Mouse (Mus musculus): ENCODE data around the gene Cyba.

The Cyba gene

GRCm38 (mm10) chr8:122451161-122451703 is 18.5 kb upstream of the Cyba start:
- peak; percentile 57 for DNase-seq (ENCODE audit: low read depth, low spot score)

GRCm38 (mm10) chr8:122445203-122445602 is 12.5 kb upstream of the Cyba start:
- DNase-seq (ENCODE audit: low read depth, low spot score) = no peak

- peak; percentile 93 for DNase-seq (ENCODE audit: low read depth, low spot score)
Observed at GRCm38 (mm10) chr8:122444058-122444748, 11.5 kb upstream of the Cyba start.

GRCm38 (mm10) chr8:122443262-122444006 is 10.7 kb upstream of the Cyba start, which contains the start of gene Mvd:
Gene Mvd (minus strand): TSS chr8:122443422.
- peak; percentile 100 for DNase-seq (ENCODE audit: low read depth, low spot score)

GRCm38 (mm10) chr8:122442781-122443180 is 10.1 kb upstream of the Cyba start:
- no peak for DNase-seq (ENCODE audit: low read depth, low spot score)

GRCm38 (mm10) chr8:122442356-122442755 is 9.6 kb upstream of the Cyba start:
- no peak for DNase-seq (ENCODE audit: low read depth, low spot score)

GRCm38 (mm10) chr8:122441326-122441725 is 8.6 kb upstream of the Cyba start:
- peak; percentile 24 for DNase-seq (ENCODE audit: low read depth, low spot score)

GRCm38 (mm10) chr8:122439336-122439735 is 6.6 kb upstream of the Cyba start:
- peak; percentile 87 for DNase-seq (ENCODE audit: low read depth, low spot score)

GRCm38 (mm10) chr8:122437708-122438331 is 5.1 kb upstream of the Cyba start:
- DNase-seq (ENCODE audit: low read depth, low spot score) = no peak

- no peak for DNase-seq (ENCODE audit: low read depth, low spot score)
Observed at GRCm38 (mm10) chr8:122436586-122437125, 3.9 kb upstream of the Cyba start.

GRCm38 (mm10) chr8:122436146-122436545 is 3.4 kb upstream of the Cyba start:
- DNase-seq (ENCODE audit: low read depth, low spot score) = no peak

- DNase-seq (ENCODE audit: low read depth, low spot score) = no peak
Observed at GRCm38 (mm10) chr8:122435375-122435774, 2.6 kb upstream of the Cyba start.

GRCm38 (mm10) chr8:122433269-122433905 is 657 bp upstream of the Cyba start:
- no peak for DNase-seq (ENCODE audit: low read depth, low spot score)

- DNase-seq (ENCODE audit: low read depth, low spot score) = no peak
Observed at GRCm38 (mm10) chr8:122431694-122432442, 862 bp downstream of the Cyba start.

- no peak for DNase-seq (ENCODE audit: low read depth, low spot score)
Observed at GRCm38 (mm10) chr8:122430646-122431045, 2.1 kb downstream of the Cyba start.

- peak; percentile 48 for DNase-seq (ENCODE audit: low read depth, low spot score)
Observed at GRCm38 (mm10) chr8:122430058-122430636, 2.6 kb downstream of the Cyba start.

- DNase-seq (ENCODE audit: low read depth, low spot score) = no peak
Observed at GRCm38 (mm10) chr8:122428163-122428562, 4.6 kb downstream of the Cyba start.

- DNase-seq (ENCODE audit: low read depth, low spot score) = no peak
Observed at GRCm38 (mm10) chr8:122427607-122428006, 5.1 kb downstream of the Cyba start.

- no peak for DNase-seq (ENCODE audit: low read depth, low spot score)
Observed at GRCm38 (mm10) chr8:122426145-122426544, 6.6 kb downstream of the Cyba start.

GRCm38 (mm10) chr8:122423659-122424058 is 9.1 kb downstream of the Cyba start:
- no peak for DNase-seq (ENCODE audit: low read depth, low spot score)
